Mouse (Mus musculus): ENCODE measurements around the gene Olfr1222. TPM values are rescaled to one million over a fixed set of nuclear protein-coding genes. Genes with fewer than 3 reads are reported as not detected.
"Not testable (repeated sequence)": the region's sequence is repeated elsewhere in the genome, so short reads cannot be mapped to it uniquely, and the experiment has no call there.

The Olfr1222 gene
- not detected for total RNA-seq (2021)
- long read RNA-seq, experiment 1, result 0 reads
- long read RNA-seq, experiment 2, result 0 reads

DNA sequence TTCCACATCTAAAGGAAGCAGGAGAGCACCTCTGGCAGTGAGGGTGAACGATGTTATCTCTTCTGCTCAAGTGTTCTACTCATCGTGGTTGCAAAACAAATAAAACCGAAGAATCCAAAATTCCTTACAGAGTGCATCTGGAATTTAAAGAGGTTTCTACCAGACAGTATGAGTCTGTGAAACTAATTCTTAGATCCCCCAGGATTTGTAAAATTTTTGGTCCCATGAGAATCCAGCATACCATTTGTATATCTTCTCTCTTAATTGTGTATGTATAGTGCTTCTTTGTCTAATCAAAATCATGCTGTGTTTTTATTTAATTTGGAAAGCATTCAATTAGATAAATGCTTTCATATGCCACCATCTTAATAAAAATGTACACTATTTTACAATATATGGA lies at the start of gene Olfr1222:
Olfr1222 (minus strand) TSS at position 101 of the 400 bp plus-strand sequence.
- DNase-seq (ENCODE audit: low spot score), result no peak

DNA sequence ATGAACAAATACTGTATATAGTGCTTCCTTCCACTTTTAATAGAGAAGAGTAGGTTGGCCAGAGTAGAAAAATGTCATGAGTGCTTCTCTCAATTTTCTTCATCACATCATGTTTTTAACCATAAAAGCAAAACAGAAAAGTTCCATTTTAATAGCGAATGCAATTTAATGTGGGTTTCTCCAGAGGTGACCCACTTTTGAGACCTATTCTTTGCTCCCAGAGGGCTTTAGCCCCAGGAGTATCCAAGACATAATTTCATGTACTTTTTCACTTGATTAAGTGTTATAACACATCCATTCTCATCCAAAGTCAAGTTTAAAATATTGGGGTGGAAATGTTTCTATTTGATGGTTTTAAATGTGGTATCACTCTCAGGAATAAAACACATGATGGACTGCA lies 41.7 kb upstream of the Olfr1222 start, which contains the start of gene Olfr1225:
Olfr1225 (minus strand) TSS at position 101 of the 400 bp plus-strand sequence.
- no peak for DNase-seq (ENCODE audit: low spot score)

DNA sequence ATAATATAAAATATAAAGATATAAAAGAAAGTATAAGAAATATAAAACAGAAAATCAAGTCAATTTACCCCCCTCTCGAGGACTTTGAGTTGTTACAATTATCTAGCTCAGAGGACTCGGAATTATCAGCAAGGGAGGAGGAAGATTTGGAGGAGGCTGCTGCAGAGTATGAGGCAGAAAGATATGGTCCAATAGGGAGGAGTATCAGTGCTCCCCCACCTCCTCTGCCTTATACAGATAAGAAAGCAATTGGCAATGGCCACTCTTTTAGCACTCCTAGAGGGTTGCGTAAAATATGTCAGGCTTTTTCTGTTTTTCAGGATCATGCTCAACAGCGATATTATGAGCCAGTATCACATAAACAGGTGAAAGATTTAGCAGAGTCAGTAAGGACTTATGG lies 31.9 kb upstream of the Olfr1222 start:
- DNase-seq (ENCODE audit: low spot score), result not testable (repeated sequence)

DNA sequence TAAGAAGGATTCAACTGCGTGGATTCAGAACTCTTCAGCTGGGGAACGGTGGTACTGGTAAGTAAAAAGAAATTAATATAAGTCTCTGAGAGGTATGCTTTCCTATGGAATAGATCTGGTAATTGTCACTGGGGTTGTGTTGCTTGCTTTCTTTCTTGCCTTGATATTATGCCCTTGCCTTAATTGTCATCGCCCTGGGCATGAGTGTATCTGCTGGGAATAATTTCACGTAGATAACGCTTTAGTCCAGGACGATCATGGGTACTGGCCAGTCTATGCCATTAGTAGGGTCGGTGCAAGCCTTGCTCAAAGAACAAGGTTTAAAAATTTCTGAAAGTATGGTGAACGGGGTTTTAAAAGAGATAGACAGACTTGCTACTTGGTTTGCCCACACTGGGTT lies 31.1 kb upstream of the Olfr1222 start, which contains the start of gene Olfr1224-ps1:
Olfr1224-ps1 (minus strand) TSS at position 101 of the 400 bp plus-strand sequence.
- not testable (repeated sequence) for DNase-seq (ENCODE audit: low spot score)

DNA sequence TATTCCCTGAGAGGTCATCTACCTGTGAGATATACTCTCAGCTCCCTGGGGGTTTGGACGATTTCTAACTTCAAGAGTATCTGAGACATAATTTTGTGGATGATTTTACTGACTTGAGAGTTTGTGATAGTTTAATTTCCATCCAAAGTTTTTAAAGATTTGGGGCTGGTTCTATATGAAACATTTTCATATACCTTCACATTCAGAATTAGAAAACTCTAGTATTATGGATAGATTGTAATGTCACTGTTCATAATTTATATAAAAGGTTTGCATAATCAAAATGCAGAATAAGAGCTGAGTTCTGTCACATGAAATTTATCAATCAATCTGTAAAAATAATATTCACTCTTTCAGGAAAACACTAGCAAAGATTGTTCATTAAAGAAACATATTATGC lies 18.6 kb upstream of the Olfr1222 start, which contains the start of gene Olfr1223:
Olfr1223 (minus strand) TSS at position 101 of the 400 bp plus-strand sequence.
- DNase-seq (ENCODE audit: low spot score), result no peak

DNA sequence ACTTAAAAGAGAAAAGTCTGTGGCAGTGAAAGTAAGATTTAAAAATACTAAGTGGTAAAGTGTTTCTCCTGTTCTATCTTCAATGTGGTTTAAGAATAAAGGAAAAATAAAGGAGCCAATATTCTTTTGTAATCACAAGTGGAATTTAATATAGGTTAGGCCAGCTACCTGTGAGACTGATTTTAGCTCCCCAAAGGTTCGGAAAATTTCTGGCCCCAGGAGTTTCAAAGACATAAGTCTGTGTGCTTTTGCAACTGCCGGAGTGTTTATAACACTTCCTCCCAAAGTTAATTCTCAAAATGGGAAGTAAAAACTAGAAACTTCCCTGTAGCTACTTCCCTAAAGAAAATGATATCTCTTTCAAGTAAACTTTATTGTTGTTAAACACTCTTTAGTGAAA lies 15.7 kb downstream of the Olfr1222 start, which contains the start of gene Olfr1221:
Olfr1221 (minus strand) TSS at position 101 of the 400 bp plus-strand sequence.
- no peak for DNase-seq (ENCODE audit: low spot score)

DNA sequence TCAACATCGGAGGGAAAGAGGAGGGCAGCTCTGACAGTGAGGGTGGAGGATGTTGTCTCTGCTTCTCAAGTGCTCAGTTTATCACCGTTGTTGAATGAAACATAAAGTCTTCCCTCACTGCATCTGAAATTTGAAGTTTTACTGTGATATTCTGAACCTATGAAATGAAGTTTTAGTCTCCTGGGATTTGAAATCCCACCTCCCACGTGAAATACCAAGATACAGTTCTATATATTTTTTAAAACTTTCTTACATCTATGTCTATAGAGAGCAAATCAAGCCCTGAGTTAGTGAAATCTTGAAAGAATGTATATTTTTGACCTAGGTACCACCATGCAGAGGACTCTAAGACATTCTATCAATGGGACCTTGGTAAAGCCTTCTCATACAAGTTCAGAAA lies 26.1 kb downstream of the Olfr1222 start, which contains the start of gene Olfr1220:
Olfr1220 (minus strand) TSS at position 101 of the 400 bp plus-strand sequence.
- DNase-seq (ENCODE audit: low spot score), result no peak

DNA sequence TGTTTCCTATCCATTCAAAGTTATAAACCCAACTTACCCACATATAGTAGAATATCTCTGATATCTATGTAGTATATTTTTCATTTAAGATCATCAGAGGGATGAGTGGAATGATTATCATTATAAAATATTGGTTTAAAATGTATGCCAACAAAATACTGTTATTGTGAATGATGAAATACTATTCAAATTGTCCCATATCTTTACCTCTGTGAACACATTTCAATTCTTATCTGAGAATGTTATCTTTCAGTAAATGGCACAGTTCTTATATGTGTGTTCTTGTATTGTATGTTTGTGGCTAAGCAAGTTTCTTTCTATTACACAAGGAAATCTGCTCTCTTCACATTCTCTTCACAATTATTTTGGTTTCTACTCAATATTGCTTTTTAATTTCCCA lies 27.2 kb downstream of the Olfr1222 start:
- no peak for DNase-seq (ENCODE audit: low spot score)

DNA sequence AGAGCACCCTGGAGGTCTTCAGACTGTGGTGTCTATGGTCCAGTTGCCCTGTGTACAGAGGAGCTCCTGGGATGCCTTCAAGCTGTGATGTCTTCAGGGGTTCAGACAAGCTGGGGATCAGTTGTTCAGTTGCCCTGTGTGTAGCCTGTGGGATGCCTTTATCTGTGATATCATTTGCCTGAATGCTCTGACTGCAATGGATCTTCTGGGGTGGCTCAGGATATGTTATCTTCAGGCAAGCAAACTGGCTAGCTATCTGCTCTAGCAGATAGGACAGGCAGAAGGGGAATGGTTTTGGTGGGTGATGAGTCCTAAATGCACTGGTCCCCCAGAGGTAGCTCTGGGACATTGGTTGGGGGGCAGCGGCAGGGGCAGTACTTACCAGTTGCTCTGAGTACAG lies 39.0 kb downstream of the Olfr1222 start:
- no peak for DNase-seq (ENCODE audit: low spot score)

DNA sequence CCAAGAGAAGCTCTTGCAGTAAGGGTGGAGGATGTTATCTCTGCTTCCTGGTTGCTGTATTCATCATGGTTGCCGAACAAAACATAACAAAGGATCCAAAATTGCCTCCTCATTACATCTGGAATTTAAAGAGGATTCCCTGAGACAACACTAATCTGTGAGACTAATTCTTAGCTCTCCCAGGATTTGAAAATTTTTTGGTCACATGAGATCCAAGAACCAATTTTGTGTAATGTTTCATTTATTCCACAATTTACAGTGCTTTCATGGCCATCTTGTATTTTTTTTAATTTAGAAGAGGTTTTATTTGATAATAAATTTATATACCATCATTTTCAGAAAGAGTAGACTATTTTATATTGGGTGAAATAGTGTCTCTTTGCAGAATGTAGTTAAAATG lies 49.4 kb downstream of the Olfr1222 start, which contains the start of gene Olfr1219:
Olfr1219 (minus strand) TSS at position 101 of the 400 bp plus-strand sequence.
- DNase-seq (ENCODE audit: low spot score), result no peak

DNA sequence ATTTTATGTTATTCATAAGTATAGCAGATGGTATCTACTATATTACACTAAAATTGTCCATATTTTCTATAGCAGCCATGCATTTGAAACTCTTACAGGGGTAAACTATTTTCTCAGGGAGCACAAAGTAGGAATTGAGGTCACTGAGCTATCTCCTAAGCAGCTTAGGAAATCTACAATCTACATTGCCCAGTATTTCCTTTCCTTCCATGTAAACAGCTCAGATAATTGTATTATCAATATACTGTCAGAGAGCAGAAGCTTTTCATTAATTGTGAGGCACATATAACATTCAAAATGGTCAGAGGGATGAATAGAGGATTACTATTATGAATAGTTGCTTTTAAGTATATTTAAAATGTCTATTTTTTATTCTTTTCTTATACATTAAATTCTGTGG lies 51.4 kb downstream of the Olfr1222 start:
- DNase-seq (ENCODE audit: low spot score), result no peak

Other genes with a start within 250 kb of the Olfr1222 start
- gene Olfr1208, start 230.7 kb downstream of the Olfr1222 start, total RNA-seq (2021), result not detected
- not detected for gene Olfr1209, start 217.9 kb downstream of the Olfr1222 start, total RNA-seq (2021)
- gene Olfr1211, start 194.9 kb downstream of the Olfr1222 start, total RNA-seq (2021), result not detected
- gene Olfr1212, start 179.1 kb downstream of the Olfr1222 start, total RNA-seq (2021), result not detected
- not detected for gene Gm13762, start 152.8 kb downstream of the Olfr1222 start, total RNA-seq (2021)
- gene Olfr1214, start 140.4 kb downstream of the Olfr1222 start, total RNA-seq (2021), result not detected
- not detected for gene Olfr1215, start 126.1 kb downstream of the Olfr1222 start, total RNA-seq (2021)
- gene Olfr1216, start 114.7 kb downstream of the Olfr1222 start, total RNA-seq (2021), result not detected
- not detected for gene Olfr1217, start 101.0 kb downstream of the Olfr1222 start, total RNA-seq (2021)
- gene Olfr1218, start 71.9 kb downstream of the Olfr1222 start, total RNA-seq (2021), result not detected
- not detected for gene Olfr1219, start 49.5 kb downstream of the Olfr1222 start, total RNA-seq (2021)
- not detected for gene Olfr1220, start 26.2 kb downstream of the Olfr1222 start, total RNA-seq (2021)
- gene Olfr1221, start 15.8 kb downstream of the Olfr1222 start, total RNA-seq (2021), result not detected
- gene Olfr1223, start 18.5 kb upstream of the Olfr1222 start, total RNA-seq (2021), result not detected
- gene Olfr1224-ps1, start 31.0 kb upstream of the Olfr1222 start, total RNA-seq (2021), result not detected
- gene Olfr1225, start 41.6 kb upstream of the Olfr1222 start, total RNA-seq (2021), result not detected
- not detected for gene Olfr1226, start 67.0 kb upstream of the Olfr1222 start, total RNA-seq (2021)
- not detected for gene Olfr1228, start 121.0 kb upstream of the Olfr1222 start, total RNA-seq (2021)
- not detected for gene Olfr1229, start 155.0 kb upstream of the Olfr1222 start, total RNA-seq (2021)
- not detected for gene Olfr1230, start 164.2 kb upstream of the Olfr1222 start, total RNA-seq (2021)
- not detected for gene Olfr1231, start 174.0 kb upstream of the Olfr1222 start, total RNA-seq (2021)
- not detected for gene Olfr1232, start 196.6 kb upstream of the Olfr1222 start, total RNA-seq (2021)
- not detected for gene Olfr1233, start 209.3 kb upstream of the Olfr1222 start, total RNA-seq (2021)
- gene Olfr1234, start 231.8 kb upstream of the Olfr1222 start, total RNA-seq (2021), result not detected

Data from gastrocnemius, adult 18-20 months (tissue).